Mouse (Mus musculus): ENCODE data around the gene Tmtc2. TPM values are rescaled to one million over a fixed set of nuclear protein-coding genes. Genes with fewer than 3 reads are reported as not detected.

The Tmtc2 gene
- polyA plus RNA-seq, 1 experiment from 2014 or later: 9.0 TPM

GRCm38 (mm10) chr10:105572301-105572700, 1.9 kb downstream of the Tmtc2 start:
- Histone ChIP-seq H3K27ac (replicated peaks) (no peak overlapping the region), H3K9me3 (no peaks in the 10 kb centered on the region), H3K4me1 (replicated peaks) (peaks cover 41% of the 10 kb centered on the region), H3K4me3 (peak overlapping the region; percentile 77), H3K36me3 (no peaks in the 10 kb centered on the region), H3K9ac (peak overlapping the region; percentile 65), H3K4me2 (peak overlapping the region; percentile 75), H3K27me3 (0 out of 2 replicates have a peak, but pooled peaks cover 8% of the 10 kb centered on the region)
- WGBS: 18% methylated on average over 7 of the region's 7 CpGs
- ATAC-seq (ENCODE audit: low read depth): no peak

- ATAC-seq (ENCODE audit: low read depth): no peak
- Histone ChIP-seq H3K36me3 (no peaks in the 10 kb centered on the region), H3K27me3 (0 out of 2 replicates have a peak, but pooled peaks cover 8% of the 10 kb centered on the region), H3K27ac (replicated peaks) (no peak overlapping the region), H3K4me1 (replicated peaks) (peaks cover 39% of the 10 kb centered on the region), H3K4me3 (peak overlapping the region; percentile 77), H3K9ac (peak overlapping the region; percentile 65), H3K9me3 (no peaks in the 10 kb centered on the region), H3K4me2 (peak overlapping the region; percentile 75)
- WGBS: 63% methylated on average over 4 of the region's 4 CpGs
Measured at GRCm38 (mm10) chr10:105571831-105572230, 2.4 kb downstream of the Tmtc2 start.

- Histone ChIP-seq H3K9me3 (no peaks in the 10 kb centered on the region), H3K27ac (replicated peaks) (no peak overlapping the region), H3K9ac (no peak overlapping the region), H3K4me1 (replicated peaks) (peaks cover 36% of the 10 kb centered on the region), H3K4me3 (peak overlapping the region; percentile 77), H3K36me3 (no peaks in the 10 kb centered on the region), H3K27me3 (0 out of 2 replicates have a peak, but pooled peaks cover 8% of the 10 kb centered on the region), H3K4me2 (peak overlapping the region; percentile 75)
- 73% methylated on average over 8 of the region's 8 CpGs for WGBS
- no peak for ATAC-seq (ENCODE audit: low read depth)
Measured at GRCm38 (mm10) chr10:105571019-105571418, 3.2 kb downstream of the Tmtc2 start.

GRCm38 (mm10) chr10:105569573-105569972, 4.7 kb downstream of the Tmtc2 start:
- 83% methylated on average over 4 of the region's 4 CpGs for WGBS
- Histone ChIP-seq H3K4me3 (no peak overlapping the region), H3K27me3 (0 out of 2 replicates have a peak, but pooled peaks cover 8% of the 10 kb centered on the region), H3K27ac (replicated peaks) (no peak overlapping the region), H3K4me1 (replicated peaks) (peaks cover 29% of the 10 kb centered on the region), H3K4me2 (no peak overlapping the region), H3K9me3 (no peaks in the 10 kb centered on the region), H3K36me3 (no peaks in the 10 kb centered on the region), H3K9ac (no peak overlapping the region)
- no peak for ATAC-seq (ENCODE audit: low read depth)

- Histone ChIP-seq H3K27ac (replicated peaks) (no peak overlapping the region), H3K9ac (no peak overlapping the region), H3K27me3 (0 out of 2 replicates have a peak, but pooled peaks cover 8% of the 10 kb centered on the region), H3K4me2 (no peak overlapping the region), H3K4me3 (no peak overlapping the region), H3K4me1 (replicated peaks) (peaks cover 29% of the 10 kb centered on the region), H3K36me3 (no peaks in the 10 kb centered on the region), H3K9me3 (no peaks in the 10 kb centered on the region)
- ATAC-seq (ENCODE audit: low read depth): no peak
- WGBS: 80% methylated on average over 8 of the region's 8 CpGs
Measured at GRCm38 (mm10) chr10:105567825-105568531, 6.3 kb downstream of the Tmtc2 start.

GRCm38 (mm10) chr10:105561548-105561947, 12.7 kb downstream of the Tmtc2 start:
- Histone ChIP-seq H3K4me2 (no peak overlapping the region), H3K4me1 (replicated peaks) (peaks cover 4% of the 10 kb centered on the region; the same call in 1 of the 2 replicates), H3K9ac (no peak overlapping the region), H3K36me3 (no peaks in the 10 kb centered on the region), H3K4me3 (no peak overlapping the region), H3K27ac (replicated peaks) (no peak overlapping the region), H3K9me3 (no peaks in the 10 kb centered on the region), H3K27me3 (no peaks in the 10 kb centered on the region)
- ATAC-seq (ENCODE audit: low read depth): no peak
- 95% methylated on average over 4 of the region's 4 CpGs for WGBS

- ATAC-seq (ENCODE audit: low read depth): no peak
- Histone ChIP-seq H3K9ac (no peak overlapping the region), H3K4me1 (replicated peaks) (peaks cover 4% of the 10 kb centered on the region; the same call in 1 of the 2 replicates), H3K4me2 (no peak overlapping the region), H3K27me3 (no peaks in the 10 kb centered on the region), H3K36me3 (no peaks in the 10 kb centered on the region), H3K9me3 (no peaks in the 10 kb centered on the region), H3K4me3 (no peak overlapping the region), H3K27ac (replicated peaks) (no peak overlapping the region)
- 85% methylated on average over 5 of the region's 5 CpGs for whole genome bisulfite sequencing
Measured at GRCm38 (mm10) chr10:105557581-105557980, 16.7 kb downstream of the Tmtc2 start.

- no peaks in the 10 kb centered on the region for H3K36me3 ChIP-seq
- H3K9ac ChIP-seq: no peak overlapping the region
- no peaks in the 10 kb centered on the region for H3K27me3 ChIP-seq
- H3K4me3 ChIP-seq: no peak overlapping the region
- peaks cover 4% of the 10 kb centered on the region; the same call in 1 of the 2 replicates for H3K4me1 ChIP-seq (replicated peaks)
- H3K27ac ChIP-seq (replicated peaks): no peak overlapping the region
- H3K9me3 ChIP-seq: no peaks in the 10 kb centered on the region
- no peak for ATAC-seq (ENCODE audit: low read depth)
- no peak overlapping the region for H3K4me2 ChIP-seq
- 83% methylated on average over 6 of the region's 6 CpGs for WGBS
Measured at GRCm38 (mm10) chr10:105556890-105557572, 17.2 kb downstream of the Tmtc2 start.

GRCm38 (mm10) chr10:105554153-105554552, 20.1 kb downstream of the Tmtc2 start:
- no peaks in the 10 kb centered on the region for H3K27me3 ChIP-seq
- WGBS: 94% methylated on average over 2 of the region's 2 CpGs
- ATAC-seq (ENCODE audit: low read depth): no peak
- H3K36me3 ChIP-seq: no peaks in the 10 kb centered on the region
- peaks cover 4% of the 10 kb centered on the region; the same call in 1 of the 2 replicates for H3K4me1 ChIP-seq (replicated peaks)
- H3K9me3 ChIP-seq: no peaks in the 10 kb centered on the region
- H3K4me2 ChIP-seq: no peak overlapping the region
- no peak overlapping the region for H3K27ac ChIP-seq (replicated peaks)
- H3K4me3 ChIP-seq: no peak overlapping the region
- no peak overlapping the region for H3K9ac ChIP-seq

GRCm38 (mm10) chr10:105548040-105548439, 26.2 kb downstream of the Tmtc2 start:
- 91% methylated on average over 2 of the region's 2 CpGs for WGBS
- no peaks in the 10 kb centered on the region for H3K36me3 ChIP-seq
- no peak overlapping the region for H3K4me2 ChIP-seq
- H3K4me3 ChIP-seq: no peak overlapping the region
- no peaks in the 10 kb centered on the region for H3K27me3 ChIP-seq
- H3K9ac ChIP-seq: no peak overlapping the region
- H3K9me3 ChIP-seq: no peaks in the 10 kb centered on the region
- no peaks in the 10 kb centered on the region for H3K4me1 ChIP-seq (replicated peaks)
- no peak overlapping the region for H3K27ac ChIP-seq (replicated peaks)
- ATAC-seq (ENCODE audit: low read depth): no peak

- no peak for ATAC-seq (ENCODE audit: low read depth)
Measured at GRCm38 (mm10) chr10:105544004-105545003, 29.9 kb downstream of the Tmtc2 start.

More at GRCm38 (mm10) chr10:105544004-105545003, 29.9 kb downstream of the Tmtc2 start:
- H3K36me3 ChIP-seq: no peaks in the 10 kb centered on the region
- no peak overlapping the region for H3K27ac ChIP-seq (replicated peaks)
- 79% methylated on average over 2 of the region's 2 CpGs for WGBS
- H3K4me1 ChIP-seq (replicated peaks): peaks cover 4% of the 10 kb centered on the region; the same call in 1 of the 2 replicates
- no peak overlapping the region for H3K4me2 ChIP-seq
- no peak overlapping the region for H3K9ac ChIP-seq
- no peaks in the 10 kb centered on the region for H3K9me3 ChIP-seq
- no peak overlapping the region for H3K4me3 ChIP-seq
- H3K27me3 ChIP-seq: no peaks in the 10 kb centered on the region
